Mouse (Mus musculus): Measurements from ENCODE around the gene Pth1r.

Gene Pth1r

GRCm38 (mm10) chr9:110684100-110684831 is 62.7 kb downstream of the Pth1r start:
- TF ChIP-seq GATA4 (IDR thresholded peaks at IDR 0.05; ENCODE audit: insufficient replicate concordance, low read length): no peak

- no peak for TF ChIP-seq GATA4 (IDR thresholded peaks at IDR 0.05; ENCODE audit: insufficient replicate concordance, low read length)
Observed at GRCm38 (mm10) chr9:110683574-110684099, 63.3 kb downstream of the Pth1r start.

- no peak for TF ChIP-seq GATA4 (IDR thresholded peaks at IDR 0.05; ENCODE audit: insufficient replicate concordance, low read length)
Observed at GRCm38 (mm10) chr9:110682255-110682654, 64.7 kb downstream of the Pth1r start.

GRCm38 (mm10) chr9:110681817-110682216 is 65.1 kb downstream of the Pth1r start:
- TF ChIP-seq GATA4 (IDR thresholded peaks at IDR 0.05; ENCODE audit: insufficient replicate concordance, low read length): no peak

GRCm38 (mm10) chr9:110680736-110681507 is 66.0 kb downstream of the Pth1r start:
- no peak for TF ChIP-seq GATA4 (IDR thresholded peaks at IDR 0.05; ENCODE audit: insufficient replicate concordance, low read length)

- TF ChIP-seq GATA4 (IDR thresholded peaks at IDR 0.05; ENCODE audit: insufficient replicate concordance, low read length): no peak
Observed at GRCm38 (mm10) chr9:110678886-110679285, 68.1 kb downstream of the Pth1r start.

- TF ChIP-seq GATA4 (IDR thresholded peaks at IDR 0.05; ENCODE audit: insufficient replicate concordance, low read length): no peak
Observed at GRCm38 (mm10) chr9:110676492-110676911, 70.4 kb downstream of the Pth1r start.

GRCm38 (mm10) chr9:110673107-110673752 is 73.7 kb downstream of the Pth1r start:
- no peak for TF ChIP-seq GATA4 (IDR thresholded peaks at IDR 0.05; ENCODE audit: insufficient replicate concordance, low read length)

GRCm38 (mm10) chr9:110672462-110673106 is 74.4 kb downstream of the Pth1r start:
- no peak for TF ChIP-seq GATA4 (IDR thresholded peaks at IDR 0.05; ENCODE audit: insufficient replicate concordance, low read length)
